Mouse (Mus musculus) olfactory bulb, adult 2 months (tissue): Measurements from ENCODE around the gene Fam124b. TPM values are rescaled to one million over a fixed set of nuclear protein-coding genes. Genes with fewer than 3 reads are reported as not detected.

ENCODE experiments used
- H3K27ac ChIP-seq: fragments of 200-500 bp; 2 replicates; pipeline ENCODE4 v1.5.1; 2012; ENCODE audit warnings: low read depth, low read length; ENCODE audit not compliant: insufficient read depth
- H3K4me1 ChIP-seq: fragments of 200-500 bp; 2 replicates; pipeline ENCODE4 v1.6.1; 2012; ENCODE audit warnings: low read length; ENCODE audit not compliant: control insufficient read depth, insufficient read depth
- H3K4me3 ChIP-seq: fragments of 200-500 bp; 2 replicates; pipeline ENCODE4 v1.5.1; 2012; ENCODE audit warnings: mild to moderate bottlenecking, low read depth, low read length, moderate library complexity; ENCODE audit not compliant: insufficient read depth
- CTCF ChIP-seq: fragments of 200-500 bp; IDR thresholded peaks from 2 replicates; pipeline ENCODE4 v1.5.1; 2012; ENCODE audit warnings: low read depth, mild to moderate bottlenecking, low read length, moderate library complexity; ENCODE audit not compliant: insufficient read depth
- POLR2A ChIP-seq: fragments of 200-500 bp; IDR thresholded peaks from 2 replicates; pipeline ENCODE4 v1.6.1; 2012; ENCODE audit warnings: mild to moderate bottlenecking, low read depth, low read length, moderate library complexity; ENCODE audit not compliant: insufficient read depth
- WGBS: fragments of 180-500 bp; shearing (Covaris S2); methylation state at CpG from one replicate; pipeline ENCODE4 v1.1.7; 2018; 5-methylcytosine and 5-hydroxymethylcytosine counted together
- polyA plus RNA-seq: library from polyadenylated mRNA; stranded (reverse); fragments of >200 nt; gene quantifications from 2 replicates; pipeline ENCODE4 v1.2.4, GENCODE M21; 2012; ENCODE audit warnings: low replicate concordance; ENCODE audit not compliant: missing spikeins, insufficient read depth, insufficient read length

Fam124b gene
- polyA plus RNA-seq, 1 experiment = not detected

- H3K4me3 ChIP-seq = no peak overlapping the region
- H3K27ac ChIP-seq = no peak overlapping the region
- H3K4me1 ChIP-seq = no peaks in the 10 kb centered on the region
- TF ChIP-seq CTCF (no peak), POLR2A (no peak)
Observed at GRCm38 (mm10) chr1:80159586-80159985, 58.7 kb downstream of the Fam124b start.

GRCm38 (mm10) chr1:80154902-80155301, 63.4 kb downstream of the Fam124b start:
- TF ChIP-seq POLR2A (no peak), CTCF (no peak)
- no peak overlapping the region for H3K27ac ChIP-seq
- no peaks in the 10 kb centered on the region for H3K4me1 ChIP-seq
- 56% methylated on average over 1 of the region's 1 CpGs for WGBS
- no peak overlapping the region for H3K4me3 ChIP-seq

- no peak for TF ChIP-seq CTCF
- no peak overlapping the region for H3K4me3 ChIP-seq
- H3K4me1 ChIP-seq = no peaks in the 10 kb centered on the region
- WGBS = 87% methylated on average over 7 of the region's 7 CpGs
- H3K27ac ChIP-seq = no peak overlapping the region
Observed at GRCm38 (mm10) chr1:80153125-80153716, 65.1 kb downstream of the Fam124b start.

GRCm38 (mm10) chr1:80150681-80151080, 67.6 kb downstream of the Fam124b start:
- Histone ChIP-seq H3K4me1 (no peaks in the 10 kb centered on the region), H3K27ac (no peak overlapping the region), H3K4me3 (no peak overlapping the region)
- TF ChIP-seq CTCF (no peak), POLR2A (no peak)

Other genes starting within 250 kb of the Fam124b start
- gene Cul3, start 122.0 kb upstream of the Fam124b start, polyA plus RNA-seq = 477 TPM in 1 of 2 replicates, not detected in the other
- not detected in 2 replicates for gene Gm45261, start 243.0 kb upstream of the Fam124b start, polyA plus RNA-seq